Mouse (Mus musculus) heart, adult 2 months (tissue): Measurements from ENCODE around the gene Clip1.
A peak's percentile ranks its signal among the peaks of the same experiment; 100 is the strongest.

Source experiments
- CTCF ChIP-seq: fragments of 200-600 bp; IDR thresholded peaks from 2 replicates; pipeline ENCODE4 v1.8.1; 2022; ENCODE audit warnings: antibody characterized with exemption, mild to moderate bottlenecking, moderate library complexity
- EP300 ChIP-seq: fragments of 200-500 bp; IDR thresholded peaks from 2 replicates; pipeline ENCODE4 v1.6.1; 2011; ENCODE audit warnings: low read depth, low read length, control low read depth; ENCODE audit not compliant: insufficient read depth
- POLR2A ChIP-seq: fragments of 200-500 bp; IDR thresholded peaks from 2 replicates; pipeline ENCODE4 v1.6.1; 2011; ENCODE audit warnings: mild to moderate bottlenecking, low read depth, low read length, control low read depth; ENCODE audit not compliant: insufficient read depth

DNA sequence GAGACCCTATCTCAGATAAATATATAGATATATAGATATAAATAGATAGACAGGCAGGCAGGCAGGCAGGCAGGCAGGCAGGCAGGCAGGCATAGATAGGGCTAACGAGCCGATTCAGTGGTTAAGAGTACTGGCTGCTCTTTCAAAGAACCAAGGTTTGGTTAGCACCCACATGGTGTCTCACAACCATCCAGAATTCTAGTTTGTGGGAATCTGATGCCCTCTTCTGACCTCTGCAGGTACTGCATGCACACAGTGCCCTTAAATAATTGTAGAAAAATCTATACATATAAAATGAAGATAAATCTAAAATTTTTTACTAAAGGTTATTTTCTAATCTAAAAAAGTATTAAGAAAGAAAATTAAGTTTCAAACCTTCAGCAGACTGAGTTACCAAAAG, 65.9 kb downstream of the Clip1 start:
- TF ChIP-seq POLR2A (no peak), CTCF (peak; percentile 76), EP300 (no peak)
